Mouse (Mus musculus): ENCODE measurements at regions not wholly inside any gene's neighbourhood (a gene's known extent, or its start where the extent isn't known, plus 50 kb on each side); places are given as distances from the start of the nearest gene placed in this dataset.

DNA sequence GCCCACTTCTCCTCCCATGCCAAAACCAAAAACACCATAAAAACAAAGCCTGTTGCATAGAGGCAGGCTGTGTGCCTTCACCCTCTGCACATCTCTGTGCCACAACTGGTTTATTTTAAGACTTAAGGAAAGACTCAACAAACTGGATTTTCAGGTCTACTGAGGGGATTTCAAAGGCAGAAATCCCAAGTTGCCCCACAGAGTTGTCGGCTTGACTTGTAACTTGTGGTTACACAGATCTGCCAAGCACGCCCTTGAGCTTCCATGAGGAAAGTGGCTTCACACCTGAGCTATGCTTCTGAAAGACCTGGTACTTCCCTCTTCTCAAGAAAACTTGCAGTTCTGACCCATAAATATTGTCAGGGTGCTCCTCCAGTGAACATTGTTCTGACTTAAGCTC is 332.4 kb upstream of the Shh start:
- Histone ChIP-seq H3K9me3 (replicated peaks; ENCODE audit: low read length) (no peaks in the 10 kb centered on the region), H3K36me3 (replicated peaks in 1 of 2; ENCODE audit: control insufficient read depth in 1 of 2, insufficient read depth in 1 of 2, low read length in 1 of 2) (no peaks in the 10 kb centered on the region), H3K27me3 (replicated peaks) (no peaks in the 10 kb centered on the region), H3K4me2 (ENCODE audit: insufficient read depth, low read depth, poor library complexity, severe bottlenecking) (no peak overlapping the region), H3K27ac (ENCODE audit: insufficient read depth, low read depth) (no peak overlapping the region), H3K4me3 (replicated peaks in 1 of 3; ENCODE audit: low read depth in 2 of 3, low read length in 2 of 3, poor library complexity in 1 of 3) (no peak overlapping the region), H3K79me2 (replicated peaks; ENCODE audit: control insufficient read depth, extremely low read depth, insufficient read depth, poor library complexity, severe bottlenecking) (no peaks in the 10 kb centered on the region), H3K4me1 (ENCODE audit: control insufficient read depth in 1 of 2, insufficient read depth in 2 of 2) (peaks cover 0 to 21% of the 10 kb centered on the region in 2 experiments; a peak in 2 of 4 replicates), H3K9ac (ENCODE audit: insufficient read depth, low read depth) (no peak overlapping the region)
- TF ChIP-seq RAD21 (IDR thresholded peaks at IDR 0.05; ENCODE audit: low read depth, low read length), result no peak
- no peak for TF ChIP-seq CHD1 (IDR thresholded peaks at IDR 0.05; ENCODE audit: low read depth, low read length)
- no peak for TF ChIP-seq POLR2AphosphoS2 (IDR thresholded peaks at IDR 0.05; ENCODE audit: low read depth, low read length)
- no peak for TF ChIP-seq SIN3A (IDR thresholded peaks at IDR 0.05; ENCODE audit: low read length)
- in situ Hi-C loops (cut with MboI; ENCODE audit: low pct_ligation_motif_present, low pct_unique_long_range_greater_than_20kb, low sequenced_read_pairs), result no loop called here
- dilution Hi-C loops (cut with MboI; ENCODE audit: extremely low pct_ligation_motif_present, extremely low pct_unique_long_range_greater_than_20kb, low sequenced_read_pairs), result no loop called here
- no peak for DNase-seq (ENCODE audit: extremely low read depth)

DNA sequence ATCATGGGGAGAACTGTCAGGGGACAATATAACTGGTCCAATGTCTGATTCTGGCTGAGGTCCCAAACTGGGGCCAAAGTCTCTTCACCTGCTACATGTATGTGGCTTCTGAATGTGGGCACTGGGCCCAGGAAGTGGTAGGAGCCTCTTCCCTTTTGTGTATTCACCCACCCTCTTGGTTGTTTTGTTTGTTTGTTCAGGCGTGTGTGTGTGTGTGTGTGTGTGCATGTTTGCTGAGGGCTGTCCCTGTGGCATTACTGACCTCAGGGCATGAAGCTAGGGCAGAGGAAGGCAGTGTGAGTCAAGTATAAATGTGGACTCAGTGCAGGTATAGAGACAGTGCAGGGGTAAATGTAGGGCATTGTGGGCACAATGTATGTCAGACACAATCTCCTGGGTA is 331.3 kb upstream of the Shh start:
- no peaks in the 10 kb centered on the region for H3K27me3 ChIP-seq (replicated peaks)
- dilution Hi-C loops (cut with MboI; ENCODE audit: extremely low pct_ligation_motif_present, extremely low pct_unique_long_range_greater_than_20kb, low sequenced_read_pairs), result no loop called here
- no peak overlapping the region for H3K4me2 ChIP-seq (ENCODE audit: insufficient read depth, low read depth, poor library complexity, severe bottlenecking)
- peaks cover 0 to 21% of the 10 kb centered on the region in 2 experiments; a peak in 2 of 4 replicates for H3K4me1 ChIP-seq (ENCODE audit: control insufficient read depth in 1 of 2, insufficient read depth in 2 of 2)
- TF ChIP-seq TCF12 (IDR thresholded peaks at IDR 0.05; ENCODE audit: low read depth, low read length) (no peak), ETS1 (conservative IDR thresholded peaks at IDR 0.05; ENCODE audit: low read depth, low read length) (no peak), ZMIZ1 (IDR thresholded peaks at IDR 0.05; ENCODE audit: low read depth, low read length) (no peak), RCOR1 (conservative IDR thresholded peaks at IDR 0.05; ENCODE audit: low read depth, low read length) (no peak), NRF1 (IDR thresholded peaks at IDR 0.05; ENCODE audit: low read depth, low read length) (no peak), CTCF (conservative IDR thresholded peaks at IDR 0.05 in 1 of 2, IDR thresholded peaks at IDR 0.05 in 1 of 2; ENCODE audit: low read depth in 2 of 2, low read length in 2 of 2) (no peak), SIN3A (IDR thresholded peaks at IDR 0.05; ENCODE audit: low read length) (no peak), MXI1 (IDR thresholded peaks at IDR 0.05; ENCODE audit: low read depth, low read length) (no peak), JUN (IDR thresholded peaks at IDR 0.05; ENCODE audit: insufficient read depth, low read depth, low read length) (no peak), GABPA (IDR thresholded peaks at IDR 0.05; ENCODE audit: insufficient replicate concordance, low read depth, low read length) (no peak), ZNF384 (IDR thresholded peaks at IDR 0.05; ENCODE audit: low read depth, low read length) (no peak), MAX (IDR thresholded peaks at IDR 0.05; ENCODE audit: low read length) (no peak), SMC3 (IDR thresholded peaks at IDR 0.05; ENCODE audit: low read depth, low read length) (no peak)
- no peak overlapping the region for H3K9ac ChIP-seq (ENCODE audit: insufficient read depth, low read depth)
- no peaks in the 10 kb centered on the region for H3K9me3 ChIP-seq (replicated peaks; ENCODE audit: low read length)
- no peak for DNase-seq (ENCODE audit: extremely low read depth)
- no peak overlapping the region for H3K4me3 ChIP-seq (replicated peaks in 1 of 3; ENCODE audit: low read depth in 2 of 3, low read length in 2 of 3, poor library complexity in 1 of 3)
- no peaks in the 10 kb centered on the region for H3K79me2 ChIP-seq (replicated peaks; ENCODE audit: control insufficient read depth, extremely low read depth, insufficient read depth, poor library complexity, severe bottlenecking)
- H3K27ac ChIP-seq (ENCODE audit: insufficient read depth, low read depth), result no peak overlapping the region
- no peaks in the 10 kb centered on the region for H3K36me3 ChIP-seq (replicated peaks in 1 of 2; ENCODE audit: control insufficient read depth in 1 of 2, insufficient read depth in 1 of 2, low read length in 1 of 2)
- in situ Hi-C loops (cut with MboI; ENCODE audit: low pct_ligation_motif_present, low pct_unique_long_range_greater_than_20kb, low sequenced_read_pairs), result no loop called here
